Mouse (Mus musculus) lung, embryonic 16.5 days (tissue): ENCODE results near the gene Dnmt1. TPM values are rescaled to one million over a fixed set of nuclear protein-coding genes. Genes with fewer than 3 reads are reported as not detected.

Experiments
- ATAC-seq: fragments of 200-750 bp; cut with Nextera tagmentation; 2 replicates; pipeline ENCODE4 v1.8.0; 2017; ENCODE audit warnings: low read depth, mild to moderate bottlenecking, moderate library complexity
- H3K27ac ChIP-seq: fragments of 300-500 bp; sonication (generic); 2 replicates; pipeline ENCODE4 v1.5.1; 2014; ENCODE audit warnings: mild to moderate bottlenecking, control low read depth, low read length
- H3K27me3 ChIP-seq: fragments of 300-500 bp; sonication (generic); 2 replicates; pipeline ENCODE4 v1.6.1; 2014; ENCODE audit warnings: low read depth, low read length, mixed read lengths; ENCODE audit not compliant: control insufficient read depth, insufficient read depth
- H3K36me3 ChIP-seq: fragments of 300-500 bp; sonication (generic); 2 replicates; pipeline ENCODE4 v1.6.1; 2014; ENCODE audit warnings: low read length; ENCODE audit not compliant: control insufficient read depth, insufficient read depth
- H3K4me1 ChIP-seq: fragments of 300-500 bp; sonication (generic); replicated peaks from 2 replicates; pipeline ENCODE4 v1.6.1; 2014; ENCODE audit warnings: low read length, mixed read lengths; ENCODE audit not compliant: control insufficient read depth, insufficient read depth
- H3K4me2 ChIP-seq: fragments of 300-500 bp; sonication (generic); 2 replicates; pipeline ENCODE4 v1.6.1; 2014; ENCODE audit warnings: low read depth, low read length, control low read depth
- H3K4me3 ChIP-seq: fragments of 300-500 bp; sonication (generic); 2 replicates; pipeline ENCODE4 v1.5.1; 2014; ENCODE audit warnings: mild to moderate bottlenecking, low read length, control low read depth
- H3K9ac ChIP-seq: fragments of 300-500 bp; sonication (generic); 2 replicates; pipeline ENCODE4 v1.6.1; 2014; ENCODE audit warnings: low read length, control low read depth
- H3K9me3 ChIP-seq: fragments of 300-500 bp; sonication (generic); 2 replicates; pipeline ENCODE4 v1.6.1; 2016; ENCODE audit warnings: low read length; ENCODE audit not compliant: control insufficient read depth
- WGBS: fragments of 180-500 bp; shearing (Covaris S2); extraction: QIAGEN DNeasy Blood & Tissue Kit; methylation state at CpG from one replicate; pipeline ENCODE4 v1.1.7; 2014; 5-methylcytosine and 5-hydroxymethylcytosine counted together
- polyA plus RNA-seq: library from polyadenylated mRNA; unstranded; fragments of >200 nt; fragmentation: Nextera tagmentation; extraction: Ambion mirVana; gene quantifications from 2 replicates; pipeline ENCODE4 v1.2.1, GENCODE M21; 2015

Gene Dnmt1
- polyA plus RNA-seq, 1 experiment from 2014 or later: 97.1 TPM

DNA sequence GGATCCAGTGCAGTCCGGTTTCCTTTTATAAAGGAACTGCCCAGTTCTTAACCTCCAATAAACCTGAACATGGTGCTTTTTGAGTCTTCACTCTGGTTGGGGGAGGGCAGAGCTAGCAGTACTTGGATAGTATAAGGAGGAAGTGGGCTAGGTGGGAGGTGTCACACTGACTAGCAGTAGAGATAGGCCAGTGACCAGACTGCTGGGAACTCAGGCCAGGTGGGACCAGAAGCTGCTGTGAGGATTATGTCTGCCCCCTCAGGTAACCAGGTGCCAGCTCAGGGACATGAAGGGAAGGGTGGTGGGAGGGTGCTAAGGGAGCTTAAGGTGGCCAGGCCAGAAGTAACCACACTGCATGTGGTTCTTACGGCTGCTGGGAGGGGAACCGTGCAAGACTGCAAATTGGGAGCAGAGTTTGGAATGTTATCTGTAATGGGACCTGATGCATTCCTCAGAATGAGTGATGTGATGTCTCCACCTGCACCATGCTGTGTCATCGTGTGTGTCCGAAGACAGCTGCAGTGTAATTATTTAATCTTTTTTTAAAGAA is 67.5 kb downstream of the Dnmt1 start:
- Histone ChIP-seq H3K27me3 (no peaks in the 10 kb centered on the region), H3K27ac (no peak overlapping the region), H3K36me3 (peaks cover 65% of the 10 kb centered on the region), H3K9me3 (no peaks in the 10 kb centered on the region), H3K4me1 (peaks cover 11% of the 10 kb centered on the region), H3K4me2 (no peak overlapping the region), H3K9ac (no peak overlapping the region), H3K4me3 (no peak overlapping the region)
- 58% methylated on average over 5 of the region's 5 CpGs for WGBS
- no peak for ATAC-seq

DNA sequence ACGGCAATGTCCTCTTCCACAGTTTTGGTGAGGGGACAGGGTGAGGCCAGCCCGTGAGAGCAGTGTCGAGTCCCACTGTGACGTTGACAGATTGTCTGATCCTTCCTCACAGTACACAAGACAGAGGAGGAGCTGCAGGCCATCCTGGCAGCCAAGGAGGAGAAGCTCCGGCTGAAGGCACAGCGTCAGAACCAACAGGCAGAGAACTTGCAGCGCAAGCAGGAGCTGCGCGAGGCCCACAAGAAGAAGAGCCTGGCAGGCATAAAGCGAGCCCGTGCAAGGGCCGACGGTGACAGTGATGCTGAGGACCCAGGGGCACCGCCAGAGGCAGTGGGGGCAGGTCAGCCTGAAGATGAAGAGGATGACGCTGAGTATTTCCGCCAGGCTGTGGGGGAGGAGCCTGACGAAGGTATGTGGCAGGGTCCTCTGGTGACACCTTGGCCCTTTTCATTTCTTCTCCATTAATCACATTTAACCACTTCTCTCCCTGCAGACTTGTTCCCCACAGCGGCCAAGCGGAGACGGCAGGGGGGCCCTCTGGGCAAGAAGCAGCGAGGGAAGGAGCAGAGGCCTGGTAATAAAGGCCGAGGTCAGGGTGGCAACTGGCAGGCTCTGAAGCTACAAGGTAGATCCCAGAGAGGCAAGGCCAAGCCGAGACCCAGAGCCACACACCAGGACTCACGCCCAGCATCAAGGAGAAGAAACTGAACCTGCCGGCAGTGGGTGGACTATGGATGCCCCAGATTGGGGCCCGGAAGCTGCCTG is 68.2 kb downstream of the Dnmt1 start:
- no peak overlapping the region for H3K4me2 ChIP-seq
- no peak overlapping the region for H3K27ac ChIP-seq
- no peak overlapping the region for H3K9ac ChIP-seq
- H3K36me3 ChIP-seq: peaks cover 65% of the 10 kb centered on the region
- no peaks in the 10 kb centered on the region for H3K27me3 ChIP-seq
- 61% methylated on average over 26 of the region's 26 CpGs for WGBS
- ATAC-seq: no peak
- H3K9me3 ChIP-seq: no peaks in the 10 kb centered on the region
- H3K4me3 ChIP-seq: no peak overlapping the region
- H3K4me1 ChIP-seq: peaks cover 5% of the 10 kb centered on the region

DNA sequence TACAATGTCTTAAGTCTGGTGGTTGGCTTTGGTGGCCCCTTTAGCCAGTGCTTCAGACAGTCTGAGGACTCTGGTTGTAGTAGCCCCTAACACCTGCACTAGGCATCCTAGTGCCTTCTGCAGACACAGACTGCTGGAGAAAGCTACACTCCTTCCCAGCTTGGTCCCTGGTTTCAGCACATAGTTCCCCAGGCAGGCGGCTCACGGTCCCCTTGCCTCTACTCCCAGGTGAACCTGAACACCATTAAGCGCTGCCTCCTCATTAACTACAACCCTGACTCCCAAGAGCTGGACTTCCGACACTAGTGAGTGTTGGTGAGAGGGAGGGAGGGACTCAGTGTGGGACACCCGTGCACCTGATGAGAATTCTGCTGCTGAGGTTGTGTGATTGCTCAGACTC is 69.3 kb downstream of the Dnmt1 start:
- WGBS: 87% methylated on average over 5 of the region's 5 CpGs
- Histone ChIP-seq H3K9ac (no peak overlapping the region), H3K4me2 (no peak overlapping the region), H3K4me3 (no peak overlapping the region), H3K4me1 (peaks cover 5% of the 10 kb centered on the region), H3K27ac (no peak overlapping the region), H3K36me3 (peaks cover 55% of the 10 kb centered on the region), H3K9me3 (no peaks in the 10 kb centered on the region), H3K27me3 (no peaks in the 10 kb centered on the region)
- no peak for ATAC-seq

DNA sequence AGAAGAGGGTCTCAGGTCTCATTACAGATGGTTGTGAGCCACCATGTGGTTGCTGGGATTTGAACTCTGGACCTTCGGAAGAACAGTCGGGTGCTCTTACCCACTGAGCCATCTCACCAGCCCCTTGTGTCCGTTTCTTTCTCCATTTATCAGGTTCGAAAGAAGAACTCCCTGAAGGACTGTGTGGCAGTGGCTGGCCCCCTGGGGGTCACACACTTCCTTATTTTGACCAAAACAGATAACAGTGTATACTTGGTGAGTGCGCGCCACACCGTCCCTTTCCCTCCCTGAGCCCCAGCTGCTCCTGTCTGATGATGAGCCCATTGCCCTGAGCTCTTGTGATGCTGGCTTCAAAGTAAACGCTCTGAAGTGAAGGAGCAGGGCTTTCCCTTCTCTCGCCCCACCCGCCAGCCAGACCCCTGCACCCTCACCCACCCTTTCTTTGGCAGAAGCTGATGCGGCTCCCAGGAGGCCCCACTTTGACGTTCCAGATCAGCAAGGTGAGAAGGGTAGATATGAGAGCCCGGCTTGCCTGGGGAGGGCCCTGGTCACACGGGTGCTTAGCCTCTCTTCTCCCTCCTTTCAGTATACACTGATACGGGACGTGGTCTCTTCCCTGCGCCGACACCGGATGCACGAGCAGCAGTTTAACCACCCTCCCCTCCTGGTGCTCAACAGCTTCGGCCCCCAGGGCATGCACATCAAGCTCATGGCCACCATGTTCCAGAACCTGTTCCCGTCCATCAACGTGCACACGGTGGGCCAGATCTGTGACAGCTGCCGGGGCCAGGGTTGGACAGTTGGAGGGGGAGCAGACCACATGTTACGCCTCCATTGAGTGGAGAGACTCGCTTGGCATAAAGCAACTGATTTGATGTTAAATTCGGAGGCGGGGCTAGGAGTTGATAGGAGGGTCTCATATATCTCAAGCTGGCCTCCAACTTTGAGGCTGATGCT is 70.2 kb downstream of the Dnmt1 start:
- Histone ChIP-seq H3K27me3 (no peaks in the 10 kb centered on the region), H3K4me2 (peak overlapping the region; percentile 88), H3K27ac (no peak overlapping the region), H3K9me3 (no peaks in the 10 kb centered on the region), H3K36me3 (peaks cover 47% of the 10 kb centered on the region), H3K4me1 (peaks cover 5% of the 10 kb centered on the region), H3K4me3 (peak overlapping the region; percentile 93; the same call in 1 of the 2 replicates), H3K9ac (peak overlapping the region; percentile 13; the same call in 1 of the 2 replicates)
- WGBS: 72% methylated on average over 29 of the region's 29 CpGs
- no peak for ATAC-seq

DNA sequence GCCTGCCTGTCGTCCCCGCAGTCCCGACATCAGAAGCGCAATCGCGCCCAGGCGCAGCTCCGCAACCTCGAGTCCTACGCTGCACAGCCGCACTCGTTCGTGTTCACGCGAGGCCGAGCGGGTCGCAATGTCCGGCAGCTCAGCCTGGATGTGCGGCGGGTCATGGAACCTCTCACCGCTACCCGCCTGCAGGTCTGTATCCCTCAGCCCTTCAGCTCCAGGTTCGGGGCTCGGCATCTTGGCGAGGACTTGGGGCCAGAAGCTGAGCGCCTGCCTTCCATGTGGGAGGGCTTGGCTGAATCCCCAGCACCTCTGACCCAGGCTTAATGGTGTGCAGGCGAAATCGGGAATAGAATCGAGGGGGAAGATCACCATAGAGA is 71.3 kb downstream of the Dnmt1 start:
- Histone ChIP-seq H3K4me1 (peaks cover 5% of the 10 kb centered on the region), H3K27me3 (no peaks in the 10 kb centered on the region), H3K9ac (peak overlapping the region; percentile 93), H3K4me3 (peak overlapping the region; percentile 93), H3K9me3 (no peaks in the 10 kb centered on the region), H3K27ac (peak overlapping the region; percentile 95; the same call in 1 of the 2 replicates), H3K4me2 (peak overlapping the region; percentile 88), H3K36me3 (peaks cover 36% of the 10 kb centered on the region)
- ATAC-seq: peak; percentile 37
- under 1% methylated on average over 30 of the region's 30 CpGs for WGBS

DNA sequence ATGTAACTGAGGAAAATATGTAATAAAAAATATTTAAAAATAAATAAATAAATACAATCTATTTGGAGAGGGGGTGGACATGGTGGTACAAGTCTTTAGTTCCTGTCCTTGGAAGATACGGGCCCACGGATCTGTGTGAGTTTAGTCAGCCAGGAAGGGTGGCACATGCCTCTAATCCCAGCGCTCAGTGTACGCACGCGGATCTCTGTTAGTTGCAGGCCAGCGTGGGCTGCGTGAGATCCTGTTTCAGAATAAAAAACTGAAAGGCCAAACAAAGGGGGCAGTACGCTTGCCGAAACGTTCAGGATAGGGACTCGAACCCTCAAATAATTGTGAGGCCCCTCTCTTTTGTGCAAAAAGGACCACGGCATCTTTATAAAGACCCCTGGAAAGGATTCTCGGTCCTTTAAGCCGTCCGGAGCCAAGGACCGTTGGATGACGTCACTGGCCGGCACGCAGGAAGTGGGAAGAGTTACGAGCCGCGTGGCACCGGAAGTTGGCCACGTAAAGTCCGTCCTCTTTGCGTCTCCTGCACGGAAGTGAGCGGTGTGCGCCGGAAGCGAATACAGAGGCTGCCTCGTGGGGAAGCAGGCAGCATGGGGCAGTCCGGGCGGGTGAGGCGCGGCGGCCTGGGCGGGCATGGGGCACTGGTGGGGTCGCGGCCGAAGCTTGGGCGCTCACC is 71.8 kb downstream of the Dnmt1 start, which contains the start of gene Ppan:
TSS of gene Ppan (plus strand) at position 472 of the 682 bp plus-strand sequence.
- Histone ChIP-seq H3K36me3 (peaks cover 32% of the 10 kb centered on the region), H3K9ac (peak within 1 kb of the TSS; percentile 93), H3K4me3 (peak within 1 kb of the TSS; percentile 93), H3K9me3 (no peaks in the 10 kb centered on the region), H3K27ac (peak within 1 kb of the TSS; percentile 95), H3K4me1 (peaks cover 5% of the 10 kb centered on the region), H3K27me3 (no peaks in the 10 kb centered on the region), H3K4me2 (peak within 1 kb of the TSS; percentile 88)
- peak; percentile 97 for ATAC-seq
- under 1% methylated on average over 41 of the region's 43 CpGs for WGBS

DNA sequence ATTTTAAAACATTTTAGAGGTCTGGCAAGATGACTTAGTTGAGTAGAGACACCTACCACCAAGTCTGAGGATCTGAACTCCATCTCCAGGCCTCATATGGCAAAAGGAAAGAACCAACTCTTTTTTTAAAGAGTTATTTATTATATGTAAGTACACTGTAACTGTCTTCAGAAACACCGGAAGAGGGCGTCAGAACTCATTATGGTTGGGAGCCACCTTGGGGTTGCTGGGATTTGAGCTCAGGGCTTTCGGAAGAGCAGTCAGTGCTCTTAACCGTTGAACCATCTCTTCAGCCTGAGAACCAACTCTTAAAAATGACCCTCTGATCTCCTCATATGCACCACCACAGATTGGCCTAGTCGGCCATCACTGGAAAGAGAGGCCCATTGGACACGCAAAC is 72.5 kb downstream of the Dnmt1 start:
- Histone ChIP-seq H3K9ac (no peak overlapping the region), H3K9me3 (no peaks in the 10 kb centered on the region), H3K27me3 (no peaks in the 10 kb centered on the region), H3K36me3 (peaks cover 26% of the 10 kb centered on the region), H3K4me1 (peaks cover 5% of the 10 kb centered on the region), H3K4me3 (no peak overlapping the region), H3K27ac (no peak overlapping the region; the same call in 1 of the 2 replicates), H3K4me2 (peak overlapping the region; percentile 88)
- ATAC-seq: no peak
- 83% methylated on average over 6 of the region's 6 CpGs for WGBS

DNA sequence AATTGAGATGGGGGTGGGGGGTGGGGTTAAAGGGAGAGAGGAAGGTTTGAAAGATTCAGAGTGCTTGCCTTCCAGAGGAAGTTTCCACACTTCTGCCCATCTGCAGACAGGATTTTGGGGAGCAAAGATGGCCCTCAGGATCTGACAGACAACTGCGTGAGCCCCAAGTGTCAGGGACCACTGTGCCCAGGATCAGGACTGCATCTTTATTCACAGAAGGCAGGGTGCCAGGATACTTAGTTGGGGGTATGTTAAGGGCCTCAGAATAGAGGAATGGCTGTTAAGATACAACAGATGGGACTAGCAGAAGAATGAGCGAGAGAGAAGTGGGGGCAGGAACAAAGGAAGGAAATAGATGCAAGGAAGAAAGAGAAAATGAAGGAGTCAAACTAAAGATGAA is 73.1 kb downstream of the Dnmt1 start:
- Histone ChIP-seq H3K27me3 (no peaks in the 10 kb centered on the region), H3K4me2 (no peak overlapping the region), H3K9me3 (no peaks in the 10 kb centered on the region), H3K4me3 (no peak overlapping the region), H3K27ac (no peak overlapping the region), H3K4me1 (peaks cover 5% of the 10 kb centered on the region), H3K9ac (no peak overlapping the region), H3K36me3 (peaks cover 20% of the 10 kb centered on the region)
- WGBS: 98% methylated on average over 2 of the region's 2 CpGs
- no peak for ATAC-seq
